Mouse (Mus musculus): ENCODE results near the gene Crp.

DNA sequence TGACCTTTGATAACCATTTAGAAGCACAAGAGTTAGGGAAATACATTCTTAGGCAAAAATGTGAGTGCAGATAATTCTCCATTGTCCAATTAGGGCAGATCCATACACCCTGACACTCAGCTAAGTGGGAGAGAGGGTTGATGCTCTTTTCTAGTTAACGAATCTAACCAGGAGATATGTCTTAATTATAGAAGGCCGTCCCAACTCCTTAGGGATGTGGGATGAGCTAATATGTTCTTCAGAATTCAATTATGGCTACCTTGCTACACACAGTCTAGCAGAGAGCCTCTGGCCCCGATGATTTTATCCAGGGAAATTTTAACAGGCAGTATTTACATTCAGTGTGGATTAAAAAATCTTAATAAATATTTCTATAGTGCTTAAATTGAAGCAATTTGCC, 3.0 kb downstream of the Crp start:
- TF ChIP-seq CHD2 (IDR thresholded peaks at IDR 0.05; ENCODE audit: low read depth, low read length) = no peak
- no peak for TF ChIP-seq ZNF384 (IDR thresholded peaks at IDR 0.05; ENCODE audit: low read depth, low read length)
- no peak for TF ChIP-seq MAFK (IDR thresholded peaks at IDR 0.05; ENCODE audit: insufficient read depth, low read depth, low read length)
